Mouse (Mus musculus) kidney, adult 2 months (tissue): ENCODE measurements around the gene Bhlhe23.

Source experiments
- CTCF ChIP-seq: fragments of 200-500 bp; conservative IDR thresholded peaks from 2 replicates; pipeline ENCODE4 v1.5.1; 2011; ENCODE audit warnings: low read depth, mild to moderate bottlenecking, control low read depth, low read length, moderate library complexity, mixed read lengths; ENCODE audit not compliant: insufficient read depth, insufficient read length
- POLR2A ChIP-seq: fragments of 200-500 bp; IDR thresholded peaks from one replicate; pipeline ENCODE4 v1.6.1; 2011; ENCODE audit warnings: low read depth, low read length, control low read depth

GRCm38 (mm10) chr2:180758513-180759263 is 18.0 kb downstream of the Bhlhe23 start:
- TF ChIP-seq CTCF (no peak), POLR2A (no peak)
